Mouse (Mus musculus): ENCODE measurements around the gene Lrtm2. TPM values are rescaled to one million over a fixed set of nuclear protein-coding genes. Genes with fewer than 3 reads are reported as not detected.

Gene Lrtm2
- polyA plus RNA-seq, 1 experiment: 0.10 TPM

DNA sequence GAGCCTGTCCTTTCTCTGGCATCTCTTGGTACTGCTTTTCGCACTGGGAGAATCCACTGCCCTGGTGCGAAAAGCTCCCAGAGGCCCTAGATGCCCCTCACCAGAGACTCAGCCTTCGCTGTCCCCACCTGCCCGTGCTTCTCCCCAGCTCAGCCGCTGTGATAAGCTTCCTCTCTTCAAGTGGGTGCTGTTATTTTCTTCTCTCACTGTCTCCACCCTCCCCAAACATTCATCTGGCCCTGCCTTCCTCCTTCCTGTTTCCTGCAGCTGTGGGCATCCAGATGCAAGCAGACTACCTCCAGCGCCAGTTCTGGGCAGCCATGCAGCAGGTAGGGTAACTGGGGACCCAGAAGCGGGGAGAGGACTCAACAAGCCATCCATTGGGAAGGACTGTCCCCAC, 5.6 kb upstream of the Lrtm2 start:
- no peak for DNase-seq (ENCODE audit: low spot score)

DNA sequence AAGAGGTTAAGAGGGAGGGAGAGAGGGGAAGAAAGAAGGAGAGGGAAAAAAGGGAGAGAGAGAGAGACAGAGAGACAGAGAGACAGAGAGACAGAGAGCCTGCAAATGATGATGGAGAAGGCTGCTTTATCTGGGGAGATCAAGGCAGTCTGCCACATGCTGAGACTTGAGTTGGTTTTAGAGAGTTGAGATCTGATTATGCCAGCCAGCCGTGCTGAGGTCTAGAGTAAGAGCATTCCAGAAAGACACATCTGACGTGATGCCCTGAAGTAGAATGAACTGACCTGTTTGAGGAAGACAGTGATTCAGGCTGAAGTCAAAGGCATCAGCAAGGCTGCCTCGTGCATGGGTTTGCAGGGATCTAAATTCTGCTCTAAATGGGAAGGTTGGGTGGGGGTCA, 3.3 kb upstream of the Lrtm2 start:
- DNase-seq (ENCODE audit: low spot score): no peak

DNA sequence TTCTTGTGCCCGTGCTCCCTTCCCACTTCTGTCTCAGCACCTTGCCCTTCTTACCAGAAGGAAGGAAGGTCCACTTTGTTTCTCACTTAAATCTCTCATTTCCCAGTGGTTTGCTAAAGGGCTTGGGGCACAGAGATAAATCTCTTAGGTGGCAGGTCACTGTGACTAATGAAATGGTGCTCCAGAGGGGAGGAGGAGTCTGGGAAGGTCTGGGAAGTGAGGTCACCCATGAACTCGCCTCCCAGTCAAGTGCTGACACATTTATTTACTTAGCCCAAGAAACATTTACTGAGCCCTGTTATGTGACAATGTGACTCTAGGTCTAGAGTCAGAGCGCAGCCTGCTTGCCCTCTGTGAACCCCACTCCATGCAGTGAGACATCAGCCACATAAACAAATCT, 2.6 kb upstream of the Lrtm2 start:
- no peak for DNase-seq (ENCODE audit: low spot score)

GRCm38 (mm10) chr6:119332111-119332510, 1.5 kb upstream of the Lrtm2 start:
- DNase-seq (ENCODE audit: low spot score): no peak

GRCm38 (mm10) chr6:119329936-119330335, 630 bp downstream of the Lrtm2 start:
- DNase-seq (ENCODE audit: low spot score): no peak

GRCm38 (mm10) chr6:119329215-119329714, 1.3 kb downstream of the Lrtm2 start:
- DNase-seq (ENCODE audit: low spot score): no peak

GRCm38 (mm10) chr6:119328521-119329115, 1.9 kb downstream of the Lrtm2 start:
- no peak for DNase-seq (ENCODE audit: low spot score)

GRCm38 (mm10) chr6:119326541-119326940, 4.0 kb downstream of the Lrtm2 start:
- DNase-seq (ENCODE audit: low spot score): no peak

- DNase-seq (ENCODE audit: low spot score): no peak
Observed at GRCm38 (mm10) chr6:119325978-119326377, 4.6 kb downstream of the Lrtm2 start.

DNA sequence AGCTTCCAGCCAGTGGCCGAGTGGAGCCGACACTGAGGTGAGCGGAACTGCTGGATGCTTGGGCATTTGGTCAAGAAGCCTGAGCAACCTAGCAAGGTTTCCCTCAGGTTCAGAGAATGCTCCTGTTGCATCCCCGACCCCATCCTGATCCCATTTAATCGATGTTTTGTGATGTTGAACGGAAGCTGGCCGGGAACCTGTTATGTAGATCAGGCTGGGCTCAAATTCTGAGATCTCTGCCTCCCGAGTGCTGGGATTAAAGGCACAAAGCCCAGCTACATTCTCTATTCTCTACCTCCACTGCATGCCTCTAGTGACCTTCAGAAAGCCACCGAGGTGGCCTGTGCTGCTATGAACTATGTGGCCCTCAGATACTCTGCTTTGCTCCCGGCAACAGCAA, 5.8 kb downstream of the Lrtm2 start:
- DNase-seq (ENCODE audit: low spot score): no peak

DNA sequence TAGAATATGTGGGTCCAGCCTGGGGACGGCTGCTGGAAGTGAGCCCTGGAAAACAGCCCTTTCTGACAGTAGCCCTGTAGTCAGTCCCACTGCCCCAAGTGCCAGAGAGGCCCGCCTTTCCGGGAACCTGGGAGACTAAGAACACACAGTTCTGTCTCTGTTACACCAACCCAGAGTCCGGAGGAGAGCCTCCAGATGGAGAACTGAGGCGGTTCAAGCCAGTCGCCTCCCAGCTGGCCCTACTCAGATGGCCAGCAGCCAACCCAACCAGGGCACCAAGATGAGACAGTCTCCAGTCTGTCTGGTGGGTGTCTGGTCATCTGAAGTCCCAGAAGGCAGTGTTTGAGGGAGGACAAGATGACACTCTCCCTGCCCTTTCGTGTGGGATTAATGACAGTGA, 8.8 kb downstream of the Lrtm2 start:
- no peak for DNase-seq (ENCODE audit: low spot score)

DNA sequence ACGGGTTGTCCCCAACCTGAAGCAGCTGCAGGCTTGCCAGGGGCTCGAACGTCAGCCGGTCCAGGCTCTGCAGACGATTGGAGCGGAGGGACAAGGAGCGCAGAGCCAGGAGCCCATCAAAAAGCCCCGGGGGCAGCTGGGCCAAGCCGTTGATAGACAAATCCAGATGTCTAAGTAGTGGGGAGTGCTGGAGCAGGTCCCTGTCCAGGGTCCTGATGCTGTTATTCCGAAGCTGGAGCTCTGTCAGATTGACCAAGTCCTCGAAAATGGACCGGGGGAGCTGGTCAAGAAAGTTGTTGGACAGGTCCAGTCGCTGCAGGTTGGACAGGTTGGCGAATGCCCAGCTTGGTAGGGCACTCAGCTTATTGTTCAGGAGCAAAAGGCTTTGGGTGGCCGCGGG, 10.1 kb downstream of the Lrtm2 start:
- DNase-seq (ENCODE audit: low spot score): no peak

GRCm38 (mm10) chr6:119319358-119319757, 11.2 kb downstream of the Lrtm2 start:
- DNase-seq (ENCODE audit: low spot score): no peak

GRCm38 (mm10) chr6:119318732-119319131, 11.8 kb downstream of the Lrtm2 start:
- DNase-seq (ENCODE audit: low spot score): no peak

- DNase-seq (ENCODE audit: low spot score): no peak
Observed at GRCm38 (mm10) chr6:119314751-119315476, 15.7 kb downstream of the Lrtm2 start.

- no peak for DNase-seq (ENCODE audit: low spot score)
Observed at GRCm38 (mm10) chr6:119313588-119314375, 16.8 kb downstream of the Lrtm2 start.

- DNase-seq (ENCODE audit: low spot score): no peak
Observed at GRCm38 (mm10) chr6:119313096-119313495, 17.5 kb downstream of the Lrtm2 start.

DNA sequence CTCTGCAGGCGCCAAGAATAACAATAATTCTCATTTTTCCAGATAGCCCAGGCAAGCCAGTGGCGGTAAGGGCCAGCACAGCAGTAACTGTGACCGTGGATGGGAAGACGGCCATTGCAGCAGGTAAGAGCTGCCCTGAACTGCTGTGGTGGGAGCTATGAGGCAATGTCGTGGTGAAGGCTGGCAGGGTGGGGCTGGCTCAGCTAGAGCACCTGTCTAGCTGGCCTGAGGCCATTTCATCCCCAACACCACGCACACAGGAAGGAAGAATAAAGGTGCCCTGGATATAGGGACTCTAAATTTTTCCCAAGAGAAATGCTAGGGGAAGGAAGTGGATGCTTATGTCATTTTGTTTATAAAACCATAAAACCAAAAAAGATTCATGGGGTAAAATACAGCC, 18.2 kb downstream of the Lrtm2 start:
- no peak for DNase-seq (ENCODE audit: low spot score)

- no peak for DNase-seq (ENCODE audit: low spot score)
Observed at GRCm38 (mm10) chr6:119310176-119310575, 20.4 kb downstream of the Lrtm2 start.

DNA sequence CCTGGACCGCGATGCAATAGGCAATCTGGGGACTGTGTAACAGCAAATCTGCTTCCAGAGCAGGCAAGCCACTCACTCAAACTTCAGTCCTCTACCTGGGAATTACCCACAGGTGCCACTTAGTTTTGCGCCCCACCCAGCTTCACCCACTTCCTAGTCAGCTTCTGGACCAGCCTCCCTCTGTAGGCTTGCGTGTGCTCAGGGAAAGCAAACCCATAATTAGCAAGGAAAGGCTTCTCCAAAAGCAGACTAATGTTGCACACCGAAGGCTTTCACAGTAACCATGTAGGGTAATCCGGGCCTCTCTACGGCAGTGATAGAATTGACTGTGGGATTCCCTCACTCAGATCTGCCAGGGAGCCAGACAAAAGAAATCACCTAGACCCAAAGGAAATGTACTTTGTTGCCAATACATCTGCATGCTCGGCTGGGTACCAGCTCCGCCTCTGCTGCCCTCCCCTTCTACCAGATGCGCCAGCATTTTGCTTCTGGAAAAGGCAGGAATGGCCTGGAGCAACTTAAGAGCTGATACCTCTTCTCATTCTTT, 22.6 kb downstream of the Lrtm2 start:
- DNase-seq (ENCODE audit: low spot score): no peak

GRCm38 (mm10) chr6:119303331-119303730, 27.2 kb downstream of the Lrtm2 start:
- no peak for DNase-seq (ENCODE audit: low spot score)

DNA sequence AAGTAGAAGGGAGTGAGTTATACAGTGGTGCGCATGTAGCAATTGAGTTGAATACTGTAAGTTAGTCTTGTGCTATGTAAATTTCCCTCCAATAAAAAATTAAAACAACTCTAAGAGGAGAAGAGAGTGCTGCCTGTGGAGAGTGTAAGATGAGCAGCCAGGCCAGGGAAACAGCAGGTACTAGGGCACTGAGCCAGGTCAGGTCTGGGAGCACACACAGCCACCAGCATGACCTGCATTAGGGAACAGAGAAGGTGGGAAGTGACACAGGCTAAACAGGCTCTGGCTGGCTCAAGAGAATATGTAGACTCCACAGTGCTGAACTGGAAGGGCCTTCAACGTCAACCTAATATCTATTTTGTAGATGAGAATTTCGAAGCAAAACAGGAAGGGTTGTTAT, 29.3 kb downstream of the Lrtm2 start:
- no peak for DNase-seq (ENCODE audit: low spot score)

Measured in urinary bladder, adult 2 months (tissue).